Mouse (Mus musculus) hindbrain, embryonic 13.5 days (tissue): ENCODE data around the gene Ncoa3. TPM values are rescaled to one million over a fixed set of nuclear protein-coding genes. Genes with fewer than 3 reads are reported as not detected.

Experiments
- ATAC-seq: fragments of 200-750 bp; cut with Nextera tagmentation; 2 replicates; pipeline ENCODE4 v1.8.0; 2017; ENCODE audit warnings: moderate TSS enrichment; ENCODE audit not compliant: low FRiP score
- H3K27ac ChIP-seq: fragments of 300-500 bp; sonication (generic); 2 replicates; pipeline ENCODE4 v1.5.1; 2015; ENCODE audit warnings: inconsistent platforms, mild to moderate bottlenecking, moderate library complexity
- H3K27me3 ChIP-seq: fragments of 300-500 bp; sonication (generic); 2 replicates; pipeline ENCODE4 v1.6.1; 2015; ENCODE audit warnings: mild to moderate bottlenecking, inconsistent platforms
- H3K36me3 ChIP-seq: fragments of 300-500 bp; sonication (generic); 2 replicates; pipeline ENCODE4 v1.6.1; 2015; ENCODE audit warnings: mild to moderate bottlenecking, inconsistent platforms
- H3K4me1 ChIP-seq: fragments of 300-500 bp; sonication (generic); replicated peaks from 2 replicates; pipeline ENCODE4 v1.6.1; 2015; ENCODE audit warnings: inconsistent platforms
- H3K4me2 ChIP-seq: fragments of 300-500 bp; sonication (generic); 2 replicates; pipeline ENCODE4 v1.6.1; 2015; ENCODE audit warnings: inconsistent platforms, mild to moderate bottlenecking, moderate library complexity
- H3K4me3 ChIP-seq: fragments of 300-500 bp; sonication (generic); 2 replicates; pipeline ENCODE4 v1.5.1; 2015; ENCODE audit warnings: mild to moderate bottlenecking, inconsistent platforms
- H3K9ac ChIP-seq: fragments of 300-500 bp; sonication (generic); 2 replicates; pipeline ENCODE4 v1.6.1; 2015; ENCODE audit warnings: mild to moderate bottlenecking, inconsistent platforms
- H3K9me3 ChIP-seq: fragments of 300-500 bp; sonication (generic); 2 replicates; pipeline ENCODE4 v1.6.1; 2016; ENCODE audit warnings: inconsistent platforms
- WGBS: fragments of 180-500 bp; shearing (Covaris S2); methylation state at CpG from one replicate; pipeline ENCODE4 v1.1.7; 2015; 5-methylcytosine and 5-hydroxymethylcytosine counted together
- polyA plus RNA-seq: library from polyadenylated mRNA; unstranded; fragments of >200 nt; fragmentation: Nextera tagmentation; extraction: Ambion mirVana; gene quantifications from 2 replicates; pipeline ENCODE4 v1.2.1, GENCODE M21; 2015

Ncoa3 gene
- polyA plus RNA-seq, 1 experiment from 2014 or later, result 12.0 TPM

DNA sequence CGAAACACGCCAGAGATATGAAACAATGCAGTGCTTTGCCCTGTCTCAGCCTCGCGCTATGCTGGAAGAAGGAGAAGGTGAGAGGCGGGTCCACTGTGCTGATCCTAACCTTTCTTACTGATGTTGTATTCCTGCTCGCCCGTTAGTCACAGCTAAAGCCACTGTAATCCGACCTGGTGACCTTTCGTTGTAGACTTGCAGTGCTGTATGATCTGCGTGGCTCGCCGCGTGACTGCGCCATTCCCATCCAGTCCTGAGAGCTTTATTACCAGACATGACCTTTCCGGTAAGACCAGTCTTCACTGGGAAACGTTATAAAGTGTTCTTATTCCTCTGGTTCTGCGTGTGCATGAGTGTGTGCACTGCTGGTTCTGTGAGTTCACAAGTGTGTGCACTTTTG, 59.0 kb downstream of the Ncoa3 start:
- H3K9me3 ChIP-seq, result no peaks in the 10 kb centered on the region
- 93% methylated on average over 17 of the region's 17 CpGs for WGBS
- no peak overlapping the region for H3K4me3 ChIP-seq
- no peak overlapping the region for H3K27ac ChIP-seq
- peaks cover 80% of the 10 kb centered on the region for H3K36me3 ChIP-seq
- no peak overlapping the region for H3K9ac ChIP-seq
- no peaks in the 10 kb centered on the region for H3K27me3 ChIP-seq
- H3K4me2 ChIP-seq, result no peak overlapping the region
- H3K4me1 ChIP-seq, result no peaks in the 10 kb centered on the region
- ATAC-seq, result no peak

DNA sequence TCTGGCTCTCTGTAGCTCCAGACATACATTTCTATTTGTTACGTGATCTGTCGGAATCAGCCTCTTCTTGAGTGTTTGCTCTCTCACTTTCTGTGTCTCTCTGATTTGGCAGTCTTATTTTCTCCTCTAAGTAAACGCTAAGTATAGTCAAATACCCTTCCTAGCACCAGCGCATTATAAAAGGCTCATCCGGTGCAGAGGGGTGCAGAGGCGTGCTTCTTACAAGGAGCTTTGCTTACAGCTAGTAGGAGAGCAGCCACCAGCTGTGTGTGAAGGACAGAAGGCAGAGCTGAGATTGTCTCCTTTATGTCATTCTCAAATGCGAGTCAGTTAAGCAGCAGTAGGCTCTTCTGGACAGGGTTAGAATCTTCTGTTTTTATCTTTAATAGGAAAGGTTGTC, 59.5 kb downstream of the Ncoa3 start:
- Histone ChIP-seq H3K36me3 (peaks cover 84% of the 10 kb centered on the region), H3K27me3 (no peaks in the 10 kb centered on the region), H3K27ac (no peak overlapping the region), H3K9ac (no peak overlapping the region), H3K4me1 (no peaks in the 10 kb centered on the region), H3K9me3 (no peaks in the 10 kb centered on the region), H3K4me2 (no peak overlapping the region), H3K4me3 (no peak overlapping the region)
- ATAC-seq, result no peak
- 91% methylated on average over 7 of the region's 7 CpGs for WGBS

DNA sequence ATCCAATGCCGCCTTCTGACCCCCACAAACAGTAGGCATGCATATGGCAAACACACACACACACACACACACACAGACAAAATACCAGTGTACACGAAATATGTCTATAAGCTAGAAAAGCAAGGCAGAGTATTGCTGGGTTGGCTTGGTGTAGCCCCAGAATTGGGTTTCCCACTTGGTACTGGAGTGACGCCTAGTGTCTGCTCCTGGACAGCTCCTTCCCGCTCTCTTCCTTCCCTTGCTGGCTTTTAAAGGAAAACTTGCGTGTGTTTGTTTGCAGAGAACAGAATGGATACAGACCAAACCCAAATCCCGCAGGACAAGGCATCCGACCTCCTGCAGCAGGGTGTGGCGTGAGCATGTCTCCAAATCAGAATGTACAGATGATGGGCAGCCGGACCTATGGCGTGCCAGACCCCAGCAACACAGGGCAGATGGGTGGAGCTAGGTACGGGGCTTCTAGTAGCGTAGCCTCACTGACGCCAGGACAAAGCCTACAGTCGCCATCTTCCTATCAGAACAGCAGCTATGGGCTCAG, 61.6 kb downstream of the Ncoa3 start:
- peaks cover 76% of the 10 kb centered on the region for H3K36me3 ChIP-seq
- H3K9ac ChIP-seq, result no peak overlapping the region
- WGBS, result 94% methylated on average over 14 of the region's 14 CpGs
- no peaks in the 10 kb centered on the region for H3K4me1 ChIP-seq
- no peak overlapping the region for H3K27ac ChIP-seq
- no peaks in the 10 kb centered on the region for H3K27me3 ChIP-seq
- H3K9me3 ChIP-seq, result no peaks in the 10 kb centered on the region
- no peak overlapping the region for H3K4me3 ChIP-seq
- H3K4me2 ChIP-seq, result no peak overlapping the region
- no peak for ATAC-seq

DNA sequence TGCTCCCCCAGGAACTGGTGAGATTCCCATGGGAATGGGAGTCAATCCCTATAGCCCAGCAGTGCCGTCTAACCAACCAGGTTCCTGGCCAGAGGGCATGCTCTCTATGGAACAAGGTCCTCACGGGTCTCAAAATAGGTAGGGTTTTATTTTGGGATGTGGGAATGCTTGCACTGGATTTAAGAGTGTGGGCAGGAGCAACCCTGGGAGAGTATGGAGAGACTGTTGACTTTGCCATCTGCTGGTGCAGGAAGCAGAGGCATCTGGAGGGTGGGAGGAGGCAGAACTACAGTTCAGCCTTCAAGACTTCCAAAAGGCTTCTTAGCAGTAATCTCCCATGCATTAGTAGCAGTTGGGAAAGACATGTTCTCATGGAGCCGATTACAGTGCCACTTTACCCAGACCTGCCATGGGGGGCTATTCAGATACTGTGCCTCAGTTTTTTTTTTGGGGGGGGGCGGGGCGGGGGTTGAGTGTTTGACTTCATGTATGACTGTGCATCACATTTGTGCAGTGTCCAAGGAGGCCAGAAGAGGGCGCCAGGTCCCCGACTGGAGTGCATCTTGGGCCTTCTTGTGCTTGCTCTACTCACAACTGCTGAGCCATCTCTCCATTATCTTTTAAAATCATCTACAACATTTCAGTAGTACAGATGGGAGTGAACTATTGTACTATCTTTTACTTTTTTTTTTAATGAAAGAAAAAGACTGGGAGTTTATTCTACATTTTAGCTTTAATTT, 67.4 kb downstream of the Ncoa3 start:
- no peaks in the 10 kb centered on the region for H3K9me3 ChIP-seq
- no peak overlapping the region for H3K9ac ChIP-seq
- no peaks in the 10 kb centered on the region for H3K4me1 ChIP-seq
- H3K4me2 ChIP-seq, result no peak overlapping the region
- H3K4me3 ChIP-seq, result no peak overlapping the region
- whole genome bisulfite sequencing, result 70% methylated on average over 7 of the region's 7 CpGs
- H3K36me3 ChIP-seq, result peaks cover 80% of the 10 kb centered on the region
- H3K27ac ChIP-seq, result no peak overlapping the region
- H3K27me3 ChIP-seq, result no peaks in the 10 kb centered on the region
- no peak for ATAC-seq

DNA sequence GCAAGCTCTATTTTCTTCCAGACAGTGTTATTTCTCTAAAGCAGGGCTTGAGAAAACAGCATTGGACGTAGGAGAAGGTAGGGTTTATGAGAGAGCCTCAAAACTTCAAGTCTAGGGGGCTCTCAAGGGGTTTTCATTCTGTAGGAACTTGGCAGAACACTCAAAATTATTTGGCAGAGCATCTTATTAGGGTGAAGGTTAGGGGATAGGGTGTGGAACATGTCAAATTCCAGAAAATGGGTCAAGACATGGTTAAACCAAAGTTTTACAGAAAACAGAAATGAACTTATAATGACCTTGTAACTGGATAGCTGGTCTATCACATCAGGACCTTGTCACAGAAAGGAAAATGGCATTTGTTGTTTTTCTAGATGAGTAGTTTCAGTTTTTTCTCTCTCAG, 69.6 kb downstream of the Ncoa3 start:
- no peaks in the 10 kb centered on the region for H3K9me3 ChIP-seq
- H3K4me1 ChIP-seq, result no peaks in the 10 kb centered on the region
- H3K4me3 ChIP-seq, result no peak overlapping the region
- no peak overlapping the region for H3K9ac ChIP-seq
- H3K36me3 ChIP-seq, result peaks cover 79% of the 10 kb centered on the region
- H3K4me2 ChIP-seq, result no peak overlapping the region
- H3K27me3 ChIP-seq, result no peaks in the 10 kb centered on the region
- WGBS, result 87% methylated on average over 1 of the region's 1 CpGs
- no peak overlapping the region for H3K27ac ChIP-seq
- ATAC-seq, result no peak

DNA sequence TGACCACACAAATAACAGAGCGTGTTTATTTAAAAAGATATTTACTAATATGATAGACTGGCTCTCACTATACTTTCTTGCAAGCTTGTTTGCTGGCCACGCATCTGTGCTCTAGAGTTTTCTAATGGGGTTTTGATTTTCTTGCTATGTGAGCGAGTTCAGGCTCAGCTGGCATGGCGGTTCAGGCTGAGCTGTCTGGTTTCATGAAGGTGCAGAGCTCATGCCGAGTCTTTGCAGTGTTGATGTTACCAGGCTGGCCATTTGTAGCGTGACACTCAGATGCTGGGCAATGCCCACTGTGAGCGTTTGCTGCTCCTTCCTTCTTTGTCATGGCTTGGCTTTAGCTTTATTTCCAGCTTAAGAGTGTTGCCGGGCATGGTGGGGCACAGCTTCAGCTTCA, 70.0 kb downstream of the Ncoa3 start:
- Histone ChIP-seq H3K36me3 (peaks cover 81% of the 10 kb centered on the region), H3K27ac (no peak overlapping the region), H3K9ac (no peak overlapping the region), H3K4me1 (no peaks in the 10 kb centered on the region), H3K27me3 (no peaks in the 10 kb centered on the region), H3K4me3 (no peak overlapping the region), H3K9me3 (no peaks in the 10 kb centered on the region), H3K4me2 (no peak overlapping the region)
- no peak for ATAC-seq
- WGBS, result 90% methylated on average over 8 of the region's 8 CpGs

DNA sequence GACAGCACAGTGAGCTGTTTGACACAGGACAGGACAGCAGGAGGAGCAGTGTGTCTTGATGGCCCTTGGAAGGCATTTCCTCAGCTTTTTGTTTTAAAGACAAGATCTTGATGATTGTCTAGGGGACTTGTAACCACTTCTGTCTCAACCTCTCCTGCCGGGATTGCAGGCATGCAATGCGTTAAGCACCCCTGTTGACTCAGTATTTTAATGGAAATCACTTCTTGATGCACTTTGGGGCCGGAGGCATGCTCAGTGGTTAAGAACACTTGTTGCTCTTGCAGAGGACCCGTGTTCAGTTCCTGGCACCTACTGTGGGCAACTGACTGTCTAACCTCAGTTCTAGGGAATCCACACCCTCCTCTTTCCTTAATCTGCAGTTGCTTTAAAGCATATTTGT, 74.0 kb downstream of the Ncoa3 start:
- Histone ChIP-seq H3K4me3 (no peak overlapping the region), H3K4me1 (no peaks in the 10 kb centered on the region), H3K4me2 (no peak overlapping the region), H3K27me3 (no peaks in the 10 kb centered on the region), H3K36me3 (peaks cover 85% of the 10 kb centered on the region), H3K27ac (no peak overlapping the region), H3K9me3 (no peaks in the 10 kb centered on the region), H3K9ac (no peak overlapping the region)
- WGBS, result 63% methylated on average over 4 of the region's 4 CpGs
- ATAC-seq, result no peak

DNA sequence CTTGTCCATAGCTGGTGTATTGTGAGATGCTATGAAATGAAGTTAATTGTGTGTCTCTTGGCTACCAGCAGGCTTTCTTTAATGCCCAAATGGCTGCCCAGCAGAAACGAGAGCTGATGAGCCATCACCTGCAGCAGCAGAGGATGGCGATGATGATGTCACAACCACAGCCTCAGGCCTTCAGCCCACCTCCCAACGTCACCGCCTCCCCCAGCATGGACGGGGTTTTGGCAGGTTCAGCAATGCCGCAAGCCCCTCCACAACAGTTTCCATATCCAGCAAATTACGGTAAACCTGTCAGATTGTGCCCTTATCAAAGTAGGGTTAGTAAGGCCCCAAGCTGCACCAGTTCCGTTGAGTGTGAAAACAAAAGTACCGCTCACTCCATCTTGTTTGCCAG, 75.8 kb downstream of the Ncoa3 start:
- no peak overlapping the region for H3K9ac ChIP-seq
- H3K4me1 ChIP-seq, result no peaks in the 10 kb centered on the region
- H3K4me3 ChIP-seq, result no peak overlapping the region
- H3K36me3 ChIP-seq, result peaks cover 86% of the 10 kb centered on the region
- H3K27ac ChIP-seq, result peak overlapping the region; percentile 40; the same call in 1 of the 2 replicates
- no peaks in the 10 kb centered on the region for H3K9me3 ChIP-seq
- no peak overlapping the region for H3K4me2 ChIP-seq
- no peaks in the 10 kb centered on the region for H3K27me3 ChIP-seq
- ATAC-seq, result no peak
- WGBS, result 86% methylated on average over 9 of the region's 9 CpGs

DNA sequence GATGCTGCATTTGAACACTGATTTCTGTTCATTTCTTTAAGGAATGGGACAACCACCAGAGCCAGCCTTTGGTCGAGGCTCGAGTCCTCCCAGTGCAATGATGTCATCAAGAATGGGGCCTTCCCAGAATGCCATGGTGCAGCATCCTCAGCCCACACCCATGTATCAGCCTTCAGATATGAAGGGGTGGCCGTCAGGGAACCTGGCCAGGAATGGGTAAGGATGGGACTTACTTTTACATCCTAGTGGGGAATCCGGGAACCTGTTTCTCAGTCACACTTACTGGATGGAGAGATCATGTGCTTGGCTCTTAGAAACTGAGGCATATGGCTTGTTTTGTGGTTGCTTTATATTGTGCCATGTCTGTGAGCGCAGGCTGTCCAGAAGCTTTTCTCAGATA, 76.7 kb downstream of the Ncoa3 start:
- peaks cover 83% of the 10 kb centered on the region for H3K36me3 ChIP-seq
- 89% methylated on average over 5 of the region's 5 CpGs for WGBS

DNA sequence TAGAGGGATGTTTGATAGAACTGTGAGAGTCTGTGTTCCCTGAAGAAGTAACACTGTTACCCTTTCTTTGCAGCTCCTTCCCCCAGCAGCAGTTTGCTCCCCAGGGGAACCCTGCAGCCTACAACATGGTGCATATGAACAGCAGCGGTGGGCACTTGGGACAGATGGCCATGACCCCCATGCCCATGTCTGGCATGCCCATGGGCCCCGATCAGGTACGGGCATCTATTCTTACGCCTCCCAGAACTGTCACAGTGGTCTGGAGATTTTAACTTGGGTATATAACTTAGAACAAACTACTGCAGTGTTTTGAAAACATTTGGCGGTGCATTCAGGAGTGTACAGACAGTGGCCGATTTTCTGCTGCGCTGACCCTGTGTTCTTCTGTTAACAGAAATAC, 77.3 kb downstream of the Ncoa3 start:
- 96% methylated on average over 7 of the region's 7 CpGs for WGBS
- no peak overlapping the region for H3K27ac ChIP-seq
- H3K27me3 ChIP-seq, result no peaks in the 10 kb centered on the region
- no peak overlapping the region for H3K4me2 ChIP-seq
- no peak for ATAC-seq
- H3K36me3 ChIP-seq, result peaks cover 81% of the 10 kb centered on the region
- H3K4me1 ChIP-seq, result peaks cover 8% of the 10 kb centered on the region; the same call in 1 of the 2 replicates
- H3K9me3 ChIP-seq, result no peaks in the 10 kb centered on the region
- H3K9ac ChIP-seq, result no peak overlapping the region
- no peak overlapping the region for H3K4me3 ChIP-seq

More for the DNA sequence above, 76.7 kb downstream of the Ncoa3 start:
- no peak overlapping the region for H3K9ac ChIP-seq
- H3K27ac ChIP-seq, result no peak overlapping the region
- H3K4me2 ChIP-seq, result no peak overlapping the region
- H3K4me1 ChIP-seq, result peaks cover 2% of the 10 kb centered on the region; the same call in 1 of the 2 replicates
- ATAC-seq, result no peak
- H3K9me3 ChIP-seq, result no peaks in the 10 kb centered on the region
- no peaks in the 10 kb centered on the region for H3K27me3 ChIP-seq
- no peak overlapping the region for H3K4me3 ChIP-seq

DNA sequence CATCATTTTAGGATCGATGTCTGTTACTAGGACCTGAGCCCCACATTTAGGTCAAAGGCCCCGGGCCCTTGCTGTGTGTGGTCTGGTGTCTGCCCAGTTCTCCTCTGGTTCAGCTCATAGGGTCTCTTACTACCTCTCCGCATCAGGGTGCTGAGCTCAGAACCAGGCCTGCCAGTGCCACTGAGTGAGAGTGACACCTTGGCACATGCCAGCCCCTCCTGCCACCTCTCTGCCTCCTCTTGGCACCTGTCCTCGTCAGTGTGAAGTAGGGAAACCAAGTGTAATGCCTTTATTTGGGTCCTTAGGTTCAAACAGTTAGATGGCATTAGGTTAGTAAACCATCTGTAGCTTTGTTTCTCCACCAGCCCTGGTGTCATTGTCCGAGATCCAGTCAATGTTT, 79.0 kb downstream of the Ncoa3 start:
- 92% methylated on average over 5 of the region's 5 CpGs for whole genome bisulfite sequencing
- no peak overlapping the region for H3K9ac ChIP-seq
- H3K27me3 ChIP-seq, result no peaks in the 10 kb centered on the region
- peaks cover 14% of the 10 kb centered on the region for H3K4me1 ChIP-seq
- H3K4me2 ChIP-seq, result no peak overlapping the region
- peaks cover 67% of the 10 kb centered on the region for H3K36me3 ChIP-seq
- H3K4me3 ChIP-seq, result no peak overlapping the region
- no peaks in the 10 kb centered on the region for H3K9me3 ChIP-seq
- no peak overlapping the region for H3K27ac ChIP-seq
- no peak for ATAC-seq

DNA sequence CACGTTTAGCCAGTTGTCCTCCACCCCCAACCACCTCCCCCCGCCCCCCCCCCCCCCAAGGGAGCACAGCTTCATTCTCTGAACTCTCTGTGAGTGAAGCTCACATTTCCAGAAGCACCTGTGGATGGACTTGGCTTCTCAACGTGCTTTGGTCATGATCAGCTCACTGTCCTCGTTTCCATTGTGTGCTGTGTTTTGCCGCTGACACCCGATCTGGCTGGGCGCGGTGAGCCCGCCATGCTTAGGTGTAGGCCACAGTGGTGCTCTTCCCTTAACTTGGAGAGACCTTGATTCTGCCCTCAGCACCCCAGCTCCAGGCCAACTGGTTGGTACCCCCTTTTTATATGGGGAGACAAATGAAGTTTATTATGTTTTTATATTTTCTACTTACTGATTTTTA, 79.5 kb downstream of the Ncoa3 start:
- Histone ChIP-seq H3K4me2 (no peak overlapping the region), H3K9me3 (no peaks in the 10 kb centered on the region)

DNA sequence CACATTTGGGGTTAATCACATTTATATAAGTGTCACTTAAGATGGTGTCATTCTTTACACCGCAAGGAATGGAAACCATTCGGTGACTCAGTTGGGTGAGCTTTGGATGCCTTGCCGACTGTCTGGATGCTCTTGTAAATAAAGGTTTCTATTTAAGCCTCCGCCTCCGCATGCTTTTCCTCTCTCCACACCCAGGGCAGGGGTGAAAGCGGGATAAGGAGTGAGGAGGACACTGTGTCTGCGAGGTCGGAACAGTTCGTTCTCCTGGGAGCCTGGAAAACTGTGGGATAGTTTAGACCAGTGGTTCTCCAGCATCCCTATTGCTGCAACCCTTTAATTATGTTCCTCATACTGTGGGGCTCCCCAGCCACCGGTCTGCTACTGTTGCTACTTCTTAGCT, 80.6 kb downstream of the Ncoa3 start:
- H3K4me1 ChIP-seq, result peaks cover 14% of the 10 kb centered on the region
- 80% methylated on average over 10 of the region's 10 CpGs for WGBS
- no peak overlapping the region for H3K27ac ChIP-seq
- H3K36me3 ChIP-seq, result peaks cover 62% of the 10 kb centered on the region
- no peaks in the 10 kb centered on the region for H3K9me3 ChIP-seq
- ATAC-seq, result no peak
- H3K9ac ChIP-seq, result no peak overlapping the region
- H3K4me3 ChIP-seq, result no peak overlapping the region
- H3K4me2 ChIP-seq, result no peak overlapping the region
- no peaks in the 10 kb centered on the region for H3K27me3 ChIP-seq

More for the DNA sequence above, 79.5 kb downstream of the Ncoa3 start:
- no peaks in the 10 kb centered on the region for H3K27me3 ChIP-seq
- H3K36me3 ChIP-seq, result peaks cover 63% of the 10 kb centered on the region
- no peak overlapping the region for H3K27ac ChIP-seq
- H3K9ac ChIP-seq, result no peak overlapping the region
- ATAC-seq, result no peak
- no peak overlapping the region for H3K4me3 ChIP-seq
- peaks cover 14% of the 10 kb centered on the region for H3K4me1 ChIP-seq
- WGBS, result 84% methylated on average over 9 of the region's 9 CpGs
